Mouse (Mus musculus) ES-E14 (cell line): Measurements from ENCODE around the gene Dlgap1.

Experiments used
- HCFC1 ChIP-seq: IDR thresholded peaks from 2 replicates; pipeline ENCODE4 v1.6.1; 2012; ENCODE audit warnings: low read length, inconsistent platforms, borderline replicate concordance; ENCODE audit not compliant: insufficient read depth
- MAFK ChIP-seq: IDR thresholded peaks from 2 replicates; pipeline ENCODE4 v1.6.1; 2014; ENCODE audit warnings: mild to moderate bottlenecking, low read depth, low read length, inconsistent platforms; ENCODE audit not compliant: insufficient read depth
- ZC3H11A ChIP-seq: IDR thresholded peaks from 2 replicates; pipeline ENCODE4 v1.6.1; 2012; ENCODE audit warnings: low read depth, mild to moderate bottlenecking, inconsistent platforms, low read length, borderline replicate concordance

GRCm38 (mm10) chr17:70828569-70828968, 859.7 kb downstream of the Dlgap1 start:
- TF ChIP-seq ZC3H11A (no peak), HCFC1 (peak; percentile 5; the same call in 1 of the 2 replicates), MAFK (no peak)
